Mouse (Mus musculus): Measurements from ENCODE around the gene Chrnb1. TPM values are rescaled to one million over a fixed set of nuclear protein-coding genes. Genes with fewer than 3 reads are reported as not detected.

Gene Chrnb1
- total RNA-seq, 4 experiments from 2014 or later = 0.49 to 2.2 (median 1.1) TPM

DNA sequence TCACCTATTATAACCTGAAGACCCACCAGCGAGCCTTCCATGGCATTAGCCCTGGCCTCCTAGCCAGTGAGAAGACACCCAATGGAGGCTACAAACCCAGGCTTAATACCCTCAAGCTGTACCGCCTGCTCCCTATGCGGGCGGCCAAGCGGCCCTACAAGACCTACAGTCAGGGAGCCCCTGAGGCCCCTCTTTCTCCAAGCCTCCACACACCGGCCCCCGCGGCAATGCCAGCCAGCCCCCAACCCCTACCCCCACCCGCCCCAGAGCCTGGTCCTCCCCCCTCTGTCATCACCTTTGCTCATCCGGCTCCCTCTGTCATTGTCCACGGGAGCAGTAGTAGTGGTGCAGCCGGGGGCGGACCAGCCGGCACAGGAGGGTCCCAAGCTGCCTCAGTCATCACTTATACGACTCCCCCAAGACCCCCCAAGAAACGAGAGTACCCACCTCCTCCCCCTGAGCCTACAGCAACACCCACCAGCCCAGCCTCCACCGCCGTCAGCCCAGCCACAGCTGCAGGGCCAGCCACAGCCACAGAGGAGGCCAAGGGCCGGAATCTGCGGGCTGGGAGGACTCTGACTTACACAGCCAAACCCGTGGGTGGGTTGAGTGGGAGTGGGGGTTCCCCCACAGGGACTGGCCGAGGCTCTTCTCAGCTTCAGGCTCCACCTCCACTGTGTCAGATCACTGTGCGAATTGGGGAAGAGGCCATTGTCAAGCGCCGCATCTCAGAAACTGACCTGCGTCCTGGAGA is 18.1 kb downstream of the Chrnb1 start:
- no peak for DNase-seq (ENCODE audit: low spot score in 2 of 2)

DNA sequence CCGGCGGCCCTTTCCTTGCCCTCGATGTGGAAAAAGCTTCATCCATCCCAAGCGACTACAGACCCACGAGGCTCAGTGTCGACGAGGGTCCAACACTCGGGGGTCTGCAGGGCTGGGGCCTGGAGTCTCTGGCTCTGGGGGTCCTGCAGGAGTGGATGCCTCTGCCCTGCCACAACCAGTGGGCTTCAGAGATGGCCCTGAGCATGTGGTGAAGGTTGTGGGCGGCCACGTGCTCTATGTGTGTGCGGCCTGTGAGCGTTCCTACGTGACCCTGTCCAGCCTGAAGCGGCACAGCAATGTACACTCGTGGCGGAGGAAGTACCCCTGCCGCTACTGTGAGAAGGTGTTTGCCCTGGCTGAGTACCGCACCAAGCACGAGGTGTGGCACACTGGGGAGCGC is 19.3 kb downstream of the Chrnb1 start:
- DNase-seq (ENCODE audit: low spot score in 2 of 2) = no peak

DNA sequence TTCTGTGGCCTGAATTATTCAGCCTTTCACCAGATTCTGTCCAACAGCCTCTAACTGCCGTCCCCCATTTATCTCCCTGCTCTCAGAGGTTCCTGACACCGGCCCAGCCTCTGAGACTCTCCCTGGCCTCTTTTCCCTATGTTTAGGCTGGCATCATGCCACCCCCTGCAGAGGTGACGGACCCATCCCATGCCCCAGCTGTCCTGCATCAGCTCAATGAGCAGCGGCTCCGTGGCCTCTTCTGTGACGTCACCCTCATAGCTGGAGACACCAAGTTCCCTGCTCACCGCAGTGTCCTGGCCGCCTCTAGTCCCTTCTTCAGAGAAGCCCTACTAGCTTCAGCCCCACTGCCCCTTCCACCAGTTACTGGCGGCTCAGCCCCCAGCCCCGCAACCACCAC is 20.0 kb downstream of the Chrnb1 start:
- no peak for DNase-seq (ENCODE audit: low spot score in 2 of 2)

DNA sequence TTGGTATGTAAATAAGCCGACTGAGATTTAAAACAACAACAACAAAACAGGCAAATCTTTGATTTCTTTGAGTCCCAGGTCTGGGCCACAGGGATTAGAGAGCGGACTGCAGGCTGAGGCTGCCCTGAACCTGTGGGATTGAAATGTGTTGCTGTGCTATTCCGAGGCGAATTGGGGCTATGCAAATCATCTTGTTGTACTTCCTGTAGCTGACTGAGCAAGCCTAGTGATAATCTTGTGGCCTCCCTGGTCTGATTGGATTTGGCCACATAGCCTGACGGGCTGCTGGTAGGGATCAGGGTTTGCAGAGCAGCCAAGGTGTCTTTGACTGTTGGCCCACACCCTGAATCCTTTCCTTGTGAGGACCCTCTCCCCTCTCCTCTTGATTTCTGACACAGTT is 20.8 kb downstream of the Chrnb1 start:
- no peak for DNase-seq (ENCODE audit: low spot score in 2 of 2)

DNA sequence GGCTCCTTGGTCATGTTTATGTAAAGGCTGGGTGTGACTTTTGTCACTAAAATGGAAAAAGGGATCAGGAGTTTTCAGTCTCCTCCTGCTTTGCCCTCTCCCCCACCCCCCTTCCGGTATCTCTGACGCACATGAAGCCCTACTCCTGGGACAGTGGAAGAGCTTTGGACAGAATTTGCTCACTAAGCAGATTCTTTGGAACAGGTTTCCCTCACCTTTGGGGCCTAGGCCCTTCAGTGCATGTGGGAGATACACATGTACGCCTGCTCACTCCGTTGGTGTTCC is 28.2 kb downstream of the Chrnb1 start:
- no peak for DNase-seq (ENCODE audit: low spot score in 2 of 2)

DNA sequence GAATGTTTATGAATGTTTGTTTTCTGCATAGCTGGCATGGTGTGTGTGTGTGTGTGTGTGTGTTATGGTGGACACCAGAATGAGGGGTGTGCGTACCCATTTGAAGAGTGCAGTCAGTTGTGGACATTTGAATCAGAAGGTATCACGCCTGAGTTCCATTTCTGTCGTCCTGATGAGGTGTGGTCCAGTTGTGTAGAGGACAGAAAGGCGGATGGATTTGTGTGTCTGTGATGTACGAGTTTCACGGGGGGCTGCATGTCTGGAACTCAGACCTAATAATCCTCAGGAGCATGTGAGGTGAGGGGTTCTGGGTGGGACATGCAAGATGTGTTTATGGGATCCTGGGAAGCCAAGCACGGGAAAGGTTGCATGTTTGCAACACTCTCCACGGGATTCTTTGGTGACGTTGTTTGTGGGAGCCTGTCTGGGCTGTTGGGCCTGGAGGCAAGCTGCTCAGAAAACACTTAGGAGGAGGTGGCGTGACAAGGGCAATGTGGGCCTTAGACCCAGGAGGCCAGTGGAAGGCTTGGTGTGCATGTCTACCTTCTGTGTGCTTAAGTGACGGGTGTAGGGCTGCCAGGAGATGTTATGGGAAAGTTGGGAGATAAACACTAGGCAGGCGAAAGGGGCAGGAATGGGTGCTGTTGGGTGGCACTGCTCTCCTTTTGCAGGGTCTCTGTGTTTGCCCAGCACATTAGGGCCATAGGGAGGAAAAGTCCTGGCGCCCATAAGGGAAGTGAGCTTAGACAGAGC is 28.7 kb downstream of the Chrnb1 start:
- no peak for DNase-seq (ENCODE audit: low spot score in 2 of 2)

DNA sequence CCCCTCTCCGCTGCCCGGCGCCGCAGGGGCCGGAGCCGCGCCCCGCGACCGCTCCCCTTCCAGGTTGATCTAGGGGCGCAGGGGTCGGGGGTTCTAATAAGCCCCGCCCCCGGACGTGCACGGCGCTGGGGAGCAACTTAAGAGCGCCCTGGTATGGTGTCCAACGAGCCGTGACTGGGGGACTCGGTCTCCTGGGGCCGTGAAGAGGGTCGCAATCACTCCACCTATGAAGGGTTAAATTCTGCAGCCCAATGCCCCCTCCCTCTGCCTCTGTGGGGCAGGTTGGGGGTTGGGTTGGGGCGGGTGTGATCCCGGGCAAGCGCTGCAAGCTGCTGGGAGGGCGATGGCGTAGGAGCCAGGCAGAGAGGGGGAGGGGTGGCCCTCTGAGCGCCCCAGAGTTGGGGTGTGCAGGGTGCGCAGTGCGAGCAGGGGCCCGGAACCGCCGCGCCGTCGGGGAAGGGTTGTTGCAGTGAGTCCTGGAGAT is 29.6 kb downstream of the Chrnb1 start:
- peak in 1 of 2 experiments; percentile 67 for DNase-seq (ENCODE audit: low spot score in 2 of 2)

DNA sequence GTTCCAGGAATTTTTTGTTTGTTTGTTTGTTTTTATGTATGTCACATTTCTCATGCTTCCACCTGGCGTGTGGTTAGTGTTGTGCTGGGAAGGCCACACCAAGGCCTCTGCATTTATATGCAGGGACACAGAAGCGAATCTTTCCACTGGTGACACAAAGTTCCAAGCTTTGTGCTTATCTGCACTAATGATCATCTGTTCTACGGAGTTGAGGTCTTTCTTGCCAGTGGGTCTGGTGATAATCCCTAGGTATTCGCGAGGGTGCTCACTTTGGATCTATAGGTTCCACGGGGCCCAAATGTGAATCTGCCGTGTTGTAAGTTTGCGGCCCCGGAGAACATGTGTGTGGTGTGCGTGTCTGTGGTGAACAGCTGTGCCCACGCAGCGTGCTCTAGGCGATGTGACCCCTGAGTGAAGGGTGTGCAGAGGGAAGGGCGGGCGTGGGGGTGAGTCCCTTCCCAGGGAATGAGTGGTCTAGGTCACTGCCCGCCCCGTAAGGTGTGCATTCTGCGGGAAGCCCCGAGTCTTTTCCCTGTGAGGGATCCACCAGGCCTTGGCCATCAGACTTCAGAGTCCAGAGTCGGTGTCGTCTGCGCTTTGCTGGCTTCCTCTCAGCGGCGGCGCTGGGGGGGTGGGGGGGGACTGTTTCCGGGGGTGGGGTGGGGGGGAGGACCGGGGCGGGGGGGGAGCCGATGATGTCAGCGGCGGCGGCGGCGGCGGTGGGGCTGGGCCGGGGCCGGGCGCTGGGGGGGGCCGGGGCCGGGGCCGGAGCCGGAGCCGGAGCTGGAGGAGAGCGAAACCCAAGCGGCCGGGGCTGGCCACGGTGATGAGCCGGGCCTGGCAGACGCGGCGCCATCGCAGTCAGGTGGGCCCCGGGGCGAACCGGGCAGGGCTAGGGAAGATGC is 30.3 kb downstream of the Chrnb1 start, which contains the start of gene Zbtb4:
Zbtb4 (plus strand) TSS at position 692 of the 905 bp plus-strand sequence.
- DNase-seq (ENCODE audit: low spot score in 2 of 2) = no peak

DNA sequence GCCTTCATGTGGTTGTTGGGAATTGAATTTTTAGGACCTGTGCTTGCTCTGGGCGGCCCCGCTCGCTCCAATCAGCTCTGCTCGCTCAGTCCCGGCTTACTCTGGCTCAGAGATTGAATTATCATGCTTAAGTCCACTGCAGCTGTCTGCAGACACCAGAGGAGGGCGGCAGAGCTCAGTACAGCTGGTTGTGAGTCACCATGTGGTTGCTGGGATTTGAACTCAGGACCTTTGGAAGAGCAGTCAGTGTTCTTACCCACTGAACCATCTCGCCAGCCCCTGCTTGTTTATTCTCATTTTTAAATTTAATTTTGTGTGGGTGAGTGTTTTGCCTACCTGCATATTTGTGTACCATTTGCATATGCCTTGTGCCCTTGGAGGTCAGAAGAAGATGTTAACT is 32.2 kb downstream of the Chrnb1 start:
- DNase-seq (ENCODE audit: low spot score in 2 of 2) = no peak

DNA sequence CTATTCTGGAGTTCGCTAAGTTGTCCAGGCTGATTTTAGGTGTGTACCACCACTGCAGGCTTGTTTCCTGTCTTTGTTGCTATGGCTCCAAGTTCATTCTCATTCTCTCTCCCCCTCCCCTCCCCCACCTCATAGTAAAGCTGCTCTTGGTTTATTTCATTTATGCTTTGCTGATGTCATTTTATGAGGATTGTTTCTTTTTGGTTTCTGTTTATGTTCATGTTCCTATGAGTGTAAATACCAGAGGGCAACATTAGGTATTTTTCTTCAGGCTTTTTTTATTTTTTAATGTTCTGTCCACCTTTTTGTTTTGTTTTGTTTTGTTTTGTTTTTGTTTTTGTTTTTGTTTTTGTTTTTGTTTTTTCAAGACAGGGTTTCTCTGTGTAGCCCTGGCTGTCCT is 33.9 kb downstream of the Chrnb1 start, which contains the start of gene Slc35g3:
Slc35g3 (minus strand) TSS at position 101 of the 400 bp plus-strand sequence.
- DNase-seq (ENCODE audit: low spot score in 2 of 2) = no peak

DNA sequence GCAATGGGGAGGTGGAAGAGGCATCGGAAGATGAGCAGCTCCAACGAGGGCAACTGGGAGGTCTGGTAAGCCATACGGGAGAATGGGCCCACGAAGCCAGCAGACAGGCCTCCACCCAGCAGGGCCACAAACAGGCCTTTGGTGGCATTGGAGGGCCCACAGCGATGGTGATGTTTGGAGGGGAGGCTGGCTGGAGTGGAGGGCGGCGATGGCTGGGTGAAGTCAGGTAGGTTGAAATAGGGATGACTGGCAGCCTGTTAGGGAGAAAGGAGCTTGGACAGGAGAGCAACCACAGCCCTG is 34.9 kb downstream of the Chrnb1 start:
- DNase-seq (ENCODE audit: low spot score in 2 of 2) = no peak

DNA sequence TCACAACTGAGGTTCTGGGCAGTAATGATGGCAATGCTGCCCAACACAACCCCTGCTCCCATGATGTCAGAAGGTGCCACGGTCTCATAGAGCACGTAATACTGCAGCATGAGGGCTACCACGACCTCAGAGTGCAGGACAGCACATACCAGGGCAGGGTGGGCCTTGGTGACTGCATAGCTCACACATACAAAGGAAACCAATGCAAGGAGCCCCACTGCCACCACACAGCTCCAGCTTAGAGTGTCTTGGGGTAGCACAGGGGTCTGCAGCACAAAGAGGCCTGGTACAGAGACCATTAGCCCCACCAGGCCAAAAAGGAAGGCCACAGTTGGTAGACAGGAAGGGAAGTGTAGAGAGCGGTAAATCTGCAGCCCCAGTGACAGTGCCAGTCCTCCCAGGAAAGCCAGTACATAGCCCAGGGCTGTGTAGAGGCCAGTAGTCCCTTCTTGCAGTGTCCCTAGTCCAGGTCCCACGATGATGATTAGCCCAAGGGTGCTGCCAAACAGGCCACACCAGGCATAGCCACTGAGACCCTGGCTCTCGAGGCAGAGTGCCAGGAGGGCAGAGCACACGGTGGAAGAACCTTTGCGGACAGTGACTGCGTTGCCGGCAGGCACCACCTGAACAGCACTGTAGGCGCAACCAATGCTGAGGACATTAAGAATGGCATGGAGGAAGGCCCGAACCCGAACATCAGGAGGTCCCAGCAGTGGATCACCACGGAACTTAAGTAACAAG is 35.4 kb downstream of the Chrnb1 start:
- no peak for DNase-seq (ENCODE audit: low spot score in 2 of 2)

DNA sequence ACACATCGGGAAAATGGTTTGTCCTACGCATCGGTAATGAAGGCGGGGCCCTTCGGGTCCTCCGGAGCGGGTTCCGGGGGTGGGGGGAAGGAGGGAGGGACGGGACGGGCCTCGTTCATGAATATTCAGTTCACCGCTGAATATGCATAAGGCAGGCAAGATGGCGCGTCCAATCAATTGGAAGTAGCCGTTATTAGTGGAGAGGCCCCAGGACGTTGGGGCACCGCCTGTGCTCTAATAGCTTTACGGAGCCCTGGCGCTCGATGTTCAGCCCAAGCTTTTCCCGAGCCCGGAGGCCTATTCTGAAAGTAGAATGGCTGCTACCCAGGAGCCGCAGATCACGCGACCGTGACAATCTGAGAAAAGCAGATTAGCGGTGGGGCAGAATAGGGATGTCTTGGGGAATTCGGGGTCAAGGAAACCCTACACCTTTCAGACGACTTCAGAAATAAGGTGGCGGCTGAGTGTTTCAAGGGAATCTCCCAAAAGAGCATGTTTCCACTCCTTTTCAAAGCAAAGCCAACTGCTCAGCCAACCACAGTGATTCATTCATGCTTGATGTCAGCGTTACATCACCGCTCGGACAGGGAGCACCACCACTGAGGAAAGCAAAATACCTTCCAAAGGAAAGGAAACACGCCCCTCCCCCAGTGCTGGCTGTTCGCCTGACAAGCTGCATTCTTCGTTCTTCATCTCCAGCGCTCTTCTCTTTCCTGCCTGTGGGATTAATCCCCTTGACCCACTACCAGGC is 36.6 kb downstream of the Chrnb1 start:
- peak; percentile 87 to 89 for DNase-seq (ENCODE audit: low spot score in 2 of 2)

DNA sequence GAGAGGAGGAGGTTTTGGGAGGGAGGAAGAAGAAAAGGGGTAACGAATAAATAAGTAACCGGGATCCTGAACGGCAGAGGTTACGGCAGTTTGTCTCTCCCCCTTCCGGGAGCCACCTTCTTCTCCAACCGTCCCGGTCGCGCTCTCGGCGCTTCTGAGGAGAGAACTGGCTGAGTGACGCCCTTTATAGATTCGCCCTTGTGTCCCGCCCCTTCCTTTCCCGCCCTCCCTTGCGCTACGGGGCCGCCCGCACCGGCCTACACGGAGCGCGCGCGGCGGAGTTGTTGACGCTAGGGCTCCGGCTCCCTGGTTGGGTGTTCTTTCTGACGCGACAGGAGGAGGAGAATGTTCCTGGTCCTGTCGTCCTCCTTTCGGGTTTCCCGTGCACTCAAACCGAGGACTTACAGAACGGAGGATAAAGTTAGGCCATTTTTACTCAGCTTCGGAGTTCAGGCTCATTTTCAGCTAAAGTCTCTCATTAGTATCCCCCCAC is 37.2 kb downstream of the Chrnb1 start, which contains the start of gene Polr2a:
Polr2a (minus strand) TSS at position 160 of the 493 bp plus-strand sequence.
- DNase-seq (ENCODE audit: low spot score in 2 of 2) = peak; percentile 96 to 98

DNA sequence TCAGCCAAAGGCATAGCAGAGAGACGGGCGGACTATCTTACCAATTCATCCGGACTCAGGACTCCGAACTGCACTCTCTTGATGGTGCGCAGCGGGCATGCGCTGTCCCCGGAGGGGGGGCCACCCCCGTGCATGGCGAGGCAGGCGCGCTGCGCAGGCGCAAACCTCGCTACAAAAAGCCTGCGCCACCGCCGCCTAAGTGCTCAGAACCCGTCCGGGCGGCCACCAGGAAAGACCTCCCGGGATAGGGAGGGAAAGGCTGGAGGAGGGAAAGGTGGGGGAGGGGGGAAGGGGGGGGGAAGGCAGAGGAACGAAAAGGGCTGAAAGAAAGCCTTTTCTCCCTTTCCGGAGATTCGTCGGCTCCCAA is 37.7 kb downstream of the Chrnb1 start:
- peak; percentile 94 to 96 for DNase-seq (ENCODE audit: low spot score in 2 of 2)

DNA sequence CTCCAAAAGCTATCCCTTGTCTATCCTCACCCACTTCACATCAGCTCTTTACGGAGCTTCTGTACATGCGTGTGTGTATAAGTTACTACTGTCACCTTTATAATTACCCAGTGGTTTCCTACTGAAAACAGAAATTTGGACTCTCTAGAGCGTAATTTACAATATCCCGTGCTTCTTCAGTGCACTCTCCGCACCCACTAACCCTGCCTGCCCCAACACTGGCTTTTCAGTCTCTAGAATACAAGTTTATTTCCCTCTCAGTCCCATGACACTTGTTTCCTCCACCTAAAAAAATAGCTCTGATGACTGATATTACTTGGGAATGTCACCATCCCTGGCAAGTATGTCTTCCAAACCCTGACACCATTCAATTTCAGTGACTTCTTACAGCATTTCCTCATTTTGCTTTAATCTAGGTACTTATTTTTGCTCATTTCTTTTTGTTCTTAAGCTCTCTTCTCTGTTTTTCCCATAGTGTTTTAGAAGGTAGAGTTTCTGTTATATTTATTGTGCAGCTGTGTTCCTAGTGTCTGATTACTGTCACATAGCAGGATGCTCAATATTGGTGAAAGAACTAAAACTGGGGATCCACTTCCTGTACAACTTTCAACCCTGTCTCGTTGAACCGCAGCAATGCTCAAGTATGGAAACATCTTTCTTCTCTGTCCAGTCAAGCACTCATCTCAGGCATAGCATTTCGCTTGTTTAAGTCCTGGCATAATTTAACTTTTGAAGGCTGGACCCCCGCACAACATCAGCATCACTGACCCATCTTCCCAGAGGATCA is 38.2 kb downstream of the Chrnb1 start:
- DNase-seq (ENCODE audit: low spot score in 2 of 2) = no peak

DNA sequence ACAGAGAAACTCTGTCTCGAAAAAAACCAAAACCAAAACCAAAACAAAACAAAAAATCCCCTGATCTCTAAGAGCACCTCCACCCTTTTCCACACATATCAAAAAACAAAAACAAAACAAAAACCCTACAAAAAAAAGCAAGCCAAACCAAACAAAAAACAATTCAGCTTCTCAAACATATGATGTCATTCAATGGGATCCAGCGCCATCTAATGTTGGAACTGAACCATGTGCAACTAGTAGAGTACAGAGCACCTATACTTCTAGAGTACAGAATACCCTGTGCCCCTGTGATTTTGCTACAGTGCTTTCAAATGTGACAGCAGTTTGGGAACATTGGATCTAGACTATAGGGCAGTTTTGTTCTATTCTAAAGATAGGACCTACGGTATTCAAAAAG is 41.0 kb downstream of the Chrnb1 start:
- DNase-seq (ENCODE audit: low spot score in 2 of 2) = no peak

DNA sequence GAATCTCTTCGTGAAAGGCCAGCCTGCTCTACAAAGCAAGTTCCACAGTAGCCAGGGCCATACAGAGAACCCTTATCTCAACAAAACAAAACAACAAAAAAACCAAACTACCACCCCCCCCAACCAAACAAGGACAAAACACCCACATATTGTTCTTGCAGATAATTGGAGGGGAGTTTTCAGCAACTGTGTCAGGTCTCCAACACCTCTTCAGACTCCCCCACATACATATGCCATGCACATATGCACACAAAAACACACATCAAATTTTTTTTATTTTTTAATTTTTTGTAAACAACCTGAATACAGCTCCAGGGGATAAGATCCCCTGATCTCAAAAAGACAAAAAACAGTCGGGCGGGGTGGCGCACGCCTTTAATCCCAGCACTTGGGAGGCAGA is 41.5 kb downstream of the Chrnb1 start:
- no peak for DNase-seq (ENCODE audit: low spot score in 2 of 2)

DNA sequence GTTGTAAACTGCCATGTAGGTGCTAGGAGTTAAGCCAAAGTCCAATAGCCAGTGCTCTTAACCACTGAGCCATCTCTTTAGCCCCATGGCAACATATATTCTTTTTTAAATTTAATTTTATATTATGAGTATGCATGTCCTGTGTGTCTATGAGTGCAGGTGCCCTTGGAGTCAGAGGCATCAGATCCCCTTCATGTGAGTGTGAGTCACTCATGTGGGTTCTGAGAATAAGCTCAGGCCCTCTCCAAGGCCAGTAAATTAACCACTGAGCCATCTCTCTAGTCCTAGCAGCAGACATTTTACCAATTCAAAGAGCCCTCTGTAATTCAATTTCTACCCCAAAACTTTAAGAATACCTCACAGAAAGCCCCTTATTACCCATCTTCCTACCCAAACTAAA is 43.1 kb downstream of the Chrnb1 start:
- DNase-seq (ENCODE audit: low spot score in 2 of 2) = no peak

DNA sequence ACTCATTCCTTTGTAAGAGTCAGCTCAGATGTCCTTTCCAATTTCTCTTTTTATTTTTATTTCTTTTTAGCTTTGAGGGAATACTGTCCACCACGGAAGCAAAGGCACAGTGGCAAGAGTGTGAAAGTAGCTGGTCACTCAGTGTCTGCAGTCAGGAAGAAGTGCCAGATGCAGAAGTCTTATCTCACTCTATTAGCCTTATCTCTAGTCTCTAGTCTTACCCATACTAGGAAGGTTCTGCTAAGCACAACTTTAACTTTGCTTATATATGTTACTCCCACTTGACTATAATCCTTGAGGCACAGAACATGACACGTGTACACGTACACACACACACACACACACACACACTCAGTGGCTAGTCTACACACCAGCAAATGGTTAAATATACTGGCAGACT is 44.1 kb downstream of the Chrnb1 start:
- DNase-seq (ENCODE audit: low spot score in 2 of 2) = no peak
